ENCODE assay signal across 8 mouse cellular contexts in the genomic region with DNA sequence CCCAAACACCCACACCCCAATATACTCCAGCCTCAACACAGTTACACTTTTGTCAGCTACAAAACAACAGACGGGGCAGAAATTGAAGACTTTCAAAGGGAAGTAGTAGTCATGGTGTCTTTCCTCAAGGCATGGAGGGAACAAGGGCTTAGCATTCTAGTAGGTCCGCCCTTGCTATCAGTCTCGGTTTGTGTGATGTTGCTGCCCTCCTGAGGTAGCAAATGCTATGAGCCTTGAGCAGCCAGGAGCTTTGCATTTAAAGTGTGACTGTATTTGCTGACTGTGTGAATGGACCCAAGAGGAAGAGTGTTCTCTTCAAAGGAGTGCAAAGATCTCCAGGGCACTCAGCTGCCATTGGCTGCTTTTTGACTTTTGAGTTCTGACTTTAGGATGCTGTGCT.
DNase-seq lines count a peak whose midpoint lies in the region; ATAC-seq and TF ChIP-seq lines count a peak whose summit lies in the region.
"Not testable (repeated sequence)": the region's sequence is repeated elsewhere in the genome, so short reads cannot be mapped to it uniquely, and the experiment has no call there.

No protein-coding gene starts in this region.

- not testable (repeated sequence) for H3K4me3 ChIP-seq in intestine, embryonic 16.5 days (ENCODE audit: low read length); lung, embryonic 14.5 days (ENCODE audit: low read depth, low read length)

- 26% methylated on average over 3 of the region's 3 CpGs for WGBS in intestine, embryonic 16.5 days
- 23% methylated on average over 3 of the region's 3 CpGs for WGBS in lung, embryonic 14.5 days

- TF ChIP-seq CTCF in lung, embryonic 14.5 days (IDR thresholded peaks at IDR 0.05; ENCODE audit: low read depth), result peak; percentile 55

- not testable (repeated sequence) for H3K36me3 ChIP-seq in intestine, embryonic 16.5 days (ENCODE audit: control insufficient read depth, insufficient read depth, low read length)
- peaks cover 12% of the 10 kb centered on the region for H3K36me3 ChIP-seq in lung, embryonic 14.5 days (ENCODE audit: insufficient read depth)

- not testable (repeated sequence) for H3K9me3 ChIP-seq in intestine, embryonic 16.5 days (ENCODE audit: control insufficient read depth, low read length); lung, embryonic 14.5 days (ENCODE audit: low read depth, low read length)

- not testable (repeated sequence) for H3K9ac ChIP-seq in intestine, embryonic 16.5 days (ENCODE audit: low read depth, low read length); lung, embryonic 14.5 days

- H3K27ac ChIP-seq in intestine, embryonic 16.5 days (ENCODE audit: low read length); lung, embryonic 14.5 days (ENCODE audit: low read depth): not testable (repeated sequence)

- peak; percentile 17 for DNase-seq in MEL-GATA-1-ER (ENCODE audit: extremely low read depth, low read depth)
- peak; percentile 55 for DNase-seq in embryo, embryonic 10 days (ENCODE audit: low spot score)
- DNase-seq in heart, adult 18-20 months, result peak; percentile 22 to 46
- DNase-seq in layer of hippocampus, adult 9-11 months, result peak; percentile 31
- peak; percentile 73 for DNase-seq in lung, embryonic 14.5 days
- DNase-seq in retina, adult 2 months (ENCODE audit: low read depth, low spot score), result peak; percentile 20
- DNase-seq in thymus, postnatal 4 days, result peak; percentile 49

- ATAC-seq in intestine, embryonic 16.5 days, result peak; percentile 86
- ATAC-seq in lung, embryonic 14.5 days (ENCODE audit: insufficient read depth), result not testable (repeated sequence)

- H3K4me2 ChIP-seq in intestine, embryonic 16.5 days (ENCODE audit: low read depth, low read length); lung, embryonic 14.5 days: not testable (repeated sequence)

- H3K27me3 ChIP-seq in intestine, embryonic 16.5 days (replicated peaks; ENCODE audit: control insufficient read depth, insufficient read depth, low read length); lung, embryonic 14.5 days (ENCODE audit: insufficient read depth, low read length): not testable (repeated sequence)

- not testable (repeated sequence) for H3K4me1 ChIP-seq in intestine, embryonic 16.5 days (ENCODE audit: control insufficient read depth, insufficient read depth, low read length); lung, embryonic 14.5 days (ENCODE audit: insufficient read depth)

Comparison
In these comparisons a context has a peak if more than half of its experiments do, and no peak if none do; other contexts are left out.
1. DNase-seq: peak in every context shown above with its lines; median percentile 73 in lung, embryonic 14.5 days; 55 in embryo, embryonic 10 days; 49 in thymus, postnatal 4 days; 34 in heart, adult 18-20 months; 31 in layer of hippocampus, adult 9-11 months; 20 in retina, adult 2 months; 17 in MEL-GATA-1-ER.